Mouse (Mus musculus) bone marrow, adult 2 months (tissue): ENCODE data around the gene Sema4a.

Experiments used
- CTCF ChIP-seq: fragments of 200-500 bp; IDR thresholded peaks from 2 replicates; pipeline ENCODE4 v1.5.1; 2011; ENCODE audit warnings: low read length, control low read depth; ENCODE audit not compliant: control insufficient read depth, insufficient read depth
- POLR2A ChIP-seq: fragments of 200-500 bp; IDR thresholded peaks from 2 replicates; pipeline ENCODE4 v1.6.1; 2011; ENCODE audit warnings: low read depth, mild to moderate bottlenecking, control low read depth, low read length, borderline replicate concordance; ENCODE audit not compliant: control insufficient read depth

DNA sequence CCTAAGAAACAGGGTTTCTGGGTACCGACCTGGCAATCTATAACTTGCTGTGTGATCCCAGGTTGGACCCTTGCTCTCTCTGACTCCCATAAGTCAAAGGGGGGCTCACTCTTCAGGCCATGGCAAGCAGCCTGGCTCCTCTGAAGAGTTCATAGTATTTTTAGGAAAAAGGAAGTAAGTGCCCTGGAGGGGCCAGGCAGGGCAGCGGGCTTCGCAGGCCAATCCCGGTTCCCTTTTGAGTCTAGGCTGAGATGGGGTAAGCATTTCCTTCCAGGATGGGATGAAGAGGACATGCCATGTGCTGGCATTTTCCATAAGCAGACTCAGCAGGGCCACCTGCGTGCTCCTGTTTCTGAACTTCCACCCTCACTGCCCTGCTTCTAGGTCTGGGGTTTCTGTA, 953 bp downstream of the Sema4a start:
- TF ChIP-seq POLR2A (no peak), CTCF (no peak)
